Mouse (Mus musculus): ENCODE results near the gene Acod1. TPM values are rescaled to one million over a fixed set of nuclear protein-coding genes. Genes with fewer than 3 reads are reported as not detected.
A peak's percentile ranks its signal among the peaks of the same experiment; 100 is the strongest.

Acod1 gene
- polyA plus RNA-seq, 1 experiment from 2014 or later = 0.11 TPM

DNA sequence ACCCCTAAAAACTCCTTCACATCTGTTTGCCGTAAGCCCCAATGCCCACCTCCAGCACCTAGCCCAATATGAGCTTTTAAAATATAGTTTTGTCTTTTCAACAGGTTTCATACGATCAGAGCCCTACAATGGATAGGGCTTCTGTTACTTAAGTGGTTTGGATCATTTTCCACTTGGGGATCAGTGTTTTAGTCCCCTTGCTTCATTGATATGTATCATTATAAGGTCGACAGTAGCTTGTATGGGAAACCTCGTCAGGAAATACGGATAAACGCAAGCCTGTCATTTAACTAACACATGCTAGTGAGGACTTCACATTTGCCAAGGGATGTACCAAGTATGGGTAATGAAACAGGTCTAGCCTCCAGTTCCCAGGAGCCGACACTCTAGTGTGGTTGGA, 9.8 kb downstream of the Acod1 start:
- H3K9ac ChIP-seq (replicated peaks; ENCODE audit: low read depth) = no peak overlapping the region
- DNase-seq (ENCODE audit: low spot score) = no peak
- H3K4me3 ChIP-seq (ENCODE audit: low read depth, low read length) = no peak overlapping the region
- no peak overlapping the region for H3K4me2 ChIP-seq (replicated peaks; ENCODE audit: low read depth, low read length)
- H3K9me3 ChIP-seq (ENCODE audit: low read length) = no peaks in the 10 kb centered on the region
- H3K36me3 ChIP-seq (ENCODE audit: insufficient read depth, low read length) = no peaks in the 10 kb centered on the region
- no peak for ATAC-seq
- TF ChIP-seq EP300 (IDR thresholded peaks at IDR 0.05) (no peak), CTCF (IDR thresholded peaks at IDR 0.05) (no peak)
- 81% methylated on average over 7 of the region's 7 CpGs for WGBS
- no peaks in the 10 kb centered on the region for H3K4me1 ChIP-seq (ENCODE audit: insufficient read depth, low read depth, low read length)
- no peaks in the 10 kb centered on the region for H3K27me3 ChIP-seq (replicated peaks; ENCODE audit: insufficient read depth, low read length)
- H3K27ac ChIP-seq (ENCODE audit: low read length) = no peak overlapping the region

DNA sequence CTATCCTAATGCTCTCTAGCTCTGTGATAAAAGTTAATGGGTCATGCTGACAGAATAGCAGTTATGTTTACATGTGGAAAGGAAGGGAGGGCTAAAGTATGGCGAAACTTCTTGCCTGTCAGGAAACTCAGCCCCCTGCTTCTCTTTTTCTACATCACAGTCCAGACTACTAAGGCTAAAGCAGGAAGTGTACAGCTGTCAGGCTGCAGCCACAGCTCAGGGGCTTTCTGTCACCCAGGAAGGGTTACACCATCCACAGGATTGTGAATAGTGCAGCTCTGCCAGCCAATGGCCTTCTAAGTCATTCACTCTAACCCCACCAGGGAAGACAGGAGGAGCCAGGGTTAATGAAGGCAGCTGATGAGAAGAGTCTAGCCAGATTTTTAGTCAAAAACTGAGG, 12.2 kb downstream of the Acod1 start:
- Histone ChIP-seq H3K9me3 (ENCODE audit: low read length) (no peaks in the 10 kb centered on the region), H3K27me3 (replicated peaks; ENCODE audit: insufficient read depth, low read length) (no peaks in the 10 kb centered on the region), H3K9ac (replicated peaks; ENCODE audit: low read depth) (no peak overlapping the region), H3K36me3 (ENCODE audit: insufficient read depth, low read length) (no peaks in the 10 kb centered on the region), H3K4me1 (ENCODE audit: insufficient read depth, low read depth, low read length) (no peaks in the 10 kb centered on the region), H3K27ac (ENCODE audit: low read length) (no peak overlapping the region), H3K4me2 (replicated peaks; ENCODE audit: low read depth, low read length) (no peak overlapping the region), H3K4me3 (ENCODE audit: low read depth, low read length) (no peak overlapping the region)
- TF ChIP-seq EP300 (IDR thresholded peaks at IDR 0.05) = peak; percentile 72
- no peak for TF ChIP-seq CTCF (IDR thresholded peaks at IDR 0.05)
- DNase-seq (ENCODE audit: low spot score) (peak; percentile 93), ATAC-seq (peak; percentile 97)
- 24% methylated on average over 1 of the region's 1 CpGs for WGBS

DNA sequence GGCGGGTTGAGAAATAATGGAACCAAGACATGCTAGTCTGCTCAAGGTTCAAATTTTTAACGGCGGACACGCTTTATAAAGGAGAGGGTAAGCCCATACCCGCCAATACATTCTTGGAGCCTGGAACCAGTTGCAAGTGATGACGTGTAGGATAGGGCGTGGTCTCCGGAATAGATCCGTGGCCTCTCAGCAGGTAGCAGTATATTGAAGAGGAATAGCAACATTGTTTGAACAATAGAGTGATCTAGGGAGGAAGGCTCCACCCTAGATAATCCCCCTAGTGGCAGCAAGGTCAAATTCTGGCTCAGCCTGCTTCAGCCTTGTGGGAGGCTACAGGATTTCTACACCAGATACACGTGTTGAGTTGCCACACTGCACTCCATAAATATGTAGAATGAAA, 12.7 kb downstream of the Acod1 start:
- Histone ChIP-seq H3K27me3 (replicated peaks; ENCODE audit: insufficient read depth, low read length) (no peaks in the 10 kb centered on the region), H3K4me2 (replicated peaks; ENCODE audit: low read depth, low read length) (no peak overlapping the region), H3K9ac (replicated peaks; ENCODE audit: low read depth) (no peak overlapping the region), H3K27ac (ENCODE audit: low read length) (no peak overlapping the region), H3K9me3 (ENCODE audit: low read length) (no peaks in the 10 kb centered on the region), H3K4me3 (ENCODE audit: low read depth, low read length) (no peak overlapping the region), H3K4me1 (ENCODE audit: insufficient read depth, low read depth, low read length) (no peaks in the 10 kb centered on the region), H3K36me3 (ENCODE audit: insufficient read depth, low read length) (no peaks in the 10 kb centered on the region)
- 70% methylated on average over 10 of the region's 10 CpGs for WGBS
- peak; percentile 16 for DNase-seq (ENCODE audit: low spot score)
- TF ChIP-seq EP300 (IDR thresholded peaks at IDR 0.05) (no peak), CTCF (IDR thresholded peaks at IDR 0.05) (peak; percentile 40)
- ATAC-seq = peak; percentile 25

DNA sequence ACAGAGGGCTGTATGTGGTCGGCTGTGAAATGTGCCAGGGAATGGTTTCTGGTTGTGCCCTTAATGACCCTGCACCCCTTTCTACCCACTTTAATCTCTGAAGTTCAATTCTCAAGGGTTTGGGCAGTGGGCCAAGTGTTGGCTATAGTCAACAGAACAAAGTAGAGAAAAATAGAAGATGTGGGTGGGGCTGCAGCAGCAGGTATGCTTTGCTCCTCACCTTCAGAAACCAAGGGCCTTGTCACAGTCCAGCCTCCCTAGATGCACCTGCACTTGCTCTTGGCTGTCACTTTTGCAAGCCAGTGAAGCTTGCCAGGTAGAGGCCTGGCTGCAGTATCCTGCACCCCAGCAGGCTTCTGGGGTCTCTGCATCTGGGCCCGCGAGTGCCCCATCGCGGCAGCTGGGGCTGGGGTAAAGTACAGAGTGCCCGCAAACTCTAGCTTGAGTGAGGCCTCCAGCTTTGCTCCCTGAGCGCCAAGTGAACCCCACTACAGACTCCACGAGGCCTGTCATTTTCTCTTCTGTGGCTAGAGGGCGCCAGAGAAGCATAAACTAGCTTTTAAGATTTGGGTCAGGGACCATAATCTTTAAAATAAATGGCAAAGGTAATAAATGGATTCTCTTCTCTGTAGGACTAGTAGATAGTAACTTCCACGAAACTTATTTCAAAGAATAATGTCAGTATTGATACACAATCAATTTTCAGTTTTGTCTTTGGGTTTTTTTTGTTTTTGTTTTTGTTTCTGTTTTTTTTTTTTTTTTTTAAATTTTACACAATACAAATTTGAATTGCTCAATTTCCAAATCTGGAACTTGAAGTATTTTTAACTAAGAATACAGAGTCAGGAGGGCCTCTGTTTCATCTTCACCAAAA, 18.8 kb downstream of the Acod1 start:
- Histone ChIP-seq H3K27ac (ENCODE audit: low read length) (peak overlapping the region; percentile 14; the same call in 1 of the 2 replicates), H3K27me3 (replicated peaks; ENCODE audit: insufficient read depth, low read length) (no peaks in the 10 kb centered on the region), H3K4me3 (ENCODE audit: low read depth, low read length) (no peak overlapping the region), H3K9me3 (ENCODE audit: low read length) (no peaks in the 10 kb centered on the region), H3K36me3 (ENCODE audit: insufficient read depth, low read length) (no peaks in the 10 kb centered on the region), H3K9ac (replicated peaks; ENCODE audit: low read depth) (no peak overlapping the region), H3K4me1 (ENCODE audit: insufficient read depth, low read depth, low read length) (0 out of 2 replicates have a peak, but pooled peaks cover 5% of the 10 kb centered on the region), H3K4me2 (replicated peaks; ENCODE audit: low read depth, low read length) (0 out of 2 replicates have a peak overlapping the region, but pooled peaks have one; percentile 17)
- 8% methylated on average over 10 of the region's 10 CpGs for WGBS
- DNase-seq (ENCODE audit: low spot score) = peak; percentile 62
- TF ChIP-seq CTCF (IDR thresholded peaks at IDR 0.05) (peak; percentile 81), EP300 (IDR thresholded peaks at IDR 0.05) (no peak)
- no peak for ATAC-seq

DNA sequence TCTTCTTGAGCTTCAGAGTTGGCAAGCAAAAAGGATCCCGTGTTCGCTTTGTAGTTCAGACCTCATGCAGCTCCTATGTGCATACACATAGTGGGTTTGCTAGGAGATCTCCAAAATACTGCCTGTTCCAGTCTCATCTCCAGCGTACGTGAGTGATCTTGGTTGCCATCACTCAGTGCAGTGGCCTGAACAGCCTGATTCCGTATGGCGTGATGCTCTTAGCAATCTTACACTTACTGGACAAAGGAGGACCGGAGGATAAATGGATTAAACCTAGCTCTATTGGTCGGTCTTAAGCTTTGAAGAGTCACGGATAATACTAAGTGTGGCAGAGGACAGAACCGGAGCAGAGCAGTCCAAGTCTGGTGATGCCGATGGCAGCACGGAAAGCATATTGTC, 22.7 kb downstream of the Acod1 start:
- H3K36me3 ChIP-seq (ENCODE audit: insufficient read depth, low read length) = no peaks in the 10 kb centered on the region
- DNase-seq (ENCODE audit: low spot score) (no peak), ATAC-seq (no peak)
- H3K27ac ChIP-seq (ENCODE audit: low read length) = peak overlapping the region; percentile 88
- WGBS = 13% methylated on average over 12 of the region's 12 CpGs
- H3K4me3 ChIP-seq (ENCODE audit: low read depth, low read length) = peak overlapping the region; percentile 79
- 0 out of 2 replicates have a peak, but pooled peaks cover 7% of the 10 kb centered on the region for H3K4me1 ChIP-seq (ENCODE audit: insufficient read depth, low read depth, low read length)
- peak overlapping the region; percentile 82 for H3K4me2 ChIP-seq (replicated peaks; ENCODE audit: low read depth, low read length)
- no peak for TF ChIP-seq EP300 (IDR thresholded peaks at IDR 0.05)
- no peak for TF ChIP-seq CTCF (IDR thresholded peaks at IDR 0.05)
- H3K9ac ChIP-seq (replicated peaks; ENCODE audit: low read depth) = 0 out of 2 replicates have a peak overlapping the region, but pooled peaks have one; percentile 62
- no peaks in the 10 kb centered on the region for H3K27me3 ChIP-seq (replicated peaks; ENCODE audit: insufficient read depth, low read length)
- H3K9me3 ChIP-seq (ENCODE audit: low read length) = no peaks in the 10 kb centered on the region

DNA sequence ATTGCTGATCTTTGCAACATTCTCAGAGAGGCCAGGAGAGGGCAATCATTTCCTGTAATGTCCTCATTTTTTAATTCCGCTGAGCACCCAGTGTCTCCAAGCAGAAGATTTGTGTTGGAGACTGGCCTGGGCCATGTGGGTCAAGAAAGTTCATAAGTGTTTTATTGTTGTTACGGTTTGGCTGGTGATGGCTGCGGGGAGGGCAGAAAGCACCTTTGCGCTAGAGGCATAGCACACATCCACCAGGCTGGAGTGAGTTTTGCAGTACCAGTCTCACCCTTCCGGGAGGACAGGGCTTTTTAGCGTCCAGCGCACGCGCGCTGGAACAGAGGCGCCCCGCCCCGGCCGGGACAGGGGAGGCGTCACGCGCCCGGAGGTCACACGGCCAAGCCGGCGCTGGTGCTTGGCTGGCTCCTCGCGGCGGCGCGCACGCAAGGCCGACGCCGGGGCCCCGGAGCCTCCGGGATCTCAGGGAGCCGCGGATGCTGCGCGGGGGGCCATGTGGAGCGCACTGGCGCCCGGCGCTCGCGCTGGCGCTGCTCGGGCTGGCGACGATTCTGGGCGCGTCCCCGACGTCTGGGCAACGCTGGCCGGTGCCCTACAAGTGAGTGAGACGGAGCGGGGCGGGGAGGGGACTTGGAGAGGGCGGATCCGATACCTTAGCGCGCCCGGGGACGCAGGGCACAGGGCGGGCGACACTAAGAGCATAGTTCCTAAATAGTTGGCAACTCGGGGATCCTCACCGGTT, 23.3 kb downstream of the Acod1 start, which contains the start of gene Cln5:
Cln5 (plus strand) TSS at position 353 of the 748 bp plus-strand sequence.
- peak within 1 kb of the TSS; percentile 79 for H3K4me3 ChIP-seq (ENCODE audit: low read depth, low read length)
- H3K36me3 ChIP-seq (ENCODE audit: insufficient read depth, low read length) = no peaks in the 10 kb centered on the region
- peak within 1 kb of the TSS; percentile 82 for H3K4me2 ChIP-seq (replicated peaks; ENCODE audit: low read depth, low read length)
- H3K27ac ChIP-seq (ENCODE audit: low read length) = peak within 1 kb of the TSS; percentile 88
- ATAC-seq = peak; percentile 97
- WGBS = under 1% methylated on average over 65 of the region's 65 CpGs
- peak; percentile 97 for DNase-seq (ENCODE audit: low spot score)
- no peaks in the 10 kb centered on the region for H3K9me3 ChIP-seq (ENCODE audit: low read length)
- no peaks in the 10 kb centered on the region for H3K27me3 ChIP-seq (replicated peaks; ENCODE audit: insufficient read depth, low read length)
- TF ChIP-seq CTCF (IDR thresholded peaks at IDR 0.05) (peak; percentile 71), EP300 (IDR thresholded peaks at IDR 0.05) (no peak; the same call in 1 of the 2 replicates)
- H3K4me1 ChIP-seq (ENCODE audit: insufficient read depth, low read depth, low read length) = 0 out of 2 replicates have a peak, but pooled peaks cover 7% of the 10 kb centered on the region
- peak within 1 kb of the TSS; percentile 62 for H3K9ac ChIP-seq (replicated peaks; ENCODE audit: low read depth)
